ENCODE assay signal across 14 mouse cellular contexts in genomic region chr3:55539400-55539799, GRCm38 (mm10).
DNase-seq lines count a peak whose midpoint lies in the region; ATAC-seq and TF ChIP-seq lines count a peak whose summit lies in the region.
"Had no signal": no experiment of that assay in that cellular context is flagged by ENCODE, and none has a peak within 500 bp of the region (broad histone marks: within the 10 kb centered on the region; RNA-seq: fewer than 3 reads in every experiment).

No protein-coding gene starts in this region.

- H3K9ac ChIP-seq in heart, adult 2 months (ENCODE audit: low read depth, low read length): no peak overlapping the region
- H3K9ac ChIP-seq in midbrain, postnatal 0 days (replicated peaks; ENCODE audit: low read length, poor library complexity, severe bottlenecking): no peak overlapping the region
- no peak overlapping the region for H3K9ac ChIP-seq in midbrain, embryonic 15.5 days
- no peak overlapping the region for H3K9ac ChIP-seq in limb, embryonic 12.5 days (replicated peaks)
- no peak overlapping the region for H3K9ac ChIP-seq in lung, postnatal 0 days (replicated peaks; ENCODE audit: low read depth)

- no peaks in the 10 kb centered on the region for H3K9me3 ChIP-seq in heart, embryonic 10.5 days
- no peaks in the 10 kb centered on the region for H3K9me3 ChIP-seq in midbrain, postnatal 0 days (ENCODE audit: low read length)
- H3K9me3 ChIP-seq in midbrain, embryonic 15.5 days: no peaks in the 10 kb centered on the region
- no peaks in the 10 kb centered on the region for H3K9me3 ChIP-seq in limb, embryonic 12.5 days
- H3K9me3 ChIP-seq in lung, postnatal 0 days (ENCODE audit: low read length): no peaks in the 10 kb centered on the region

- no peaks in the 10 kb centered on the region for H3K27me3 ChIP-seq in heart, embryonic 10.5 days (ENCODE audit: insufficient read depth, poor library complexity, severe bottlenecking)
- H3K27me3 ChIP-seq in heart, adult 2 months (ENCODE audit: control insufficient read depth, insufficient read depth, low read length): no peaks in the 10 kb centered on the region
- no peaks in the 10 kb centered on the region for H3K27me3 ChIP-seq in midbrain, postnatal 0 days (ENCODE audit: insufficient read depth, low read length)
- no peaks in the 10 kb centered on the region for H3K27me3 ChIP-seq in midbrain, embryonic 15.5 days (replicated peaks)
- 0 out of 2 replicates have a peak, but pooled peaks cover 3% of the 10 kb centered on the region for H3K27me3 ChIP-seq in limb, embryonic 12.5 days
- no peaks in the 10 kb centered on the region for H3K27me3 ChIP-seq in lung, postnatal 0 days (replicated peaks; ENCODE audit: insufficient read depth, low read length)
- H3K27me3 ChIP-seq: CH12.LX had no signal

- H3K4me1 ChIP-seq in heart, embryonic 10.5 days: peaks cover 16% of the 10 kb centered on the region
- H3K4me1 ChIP-seq in heart, adult 2 months (ENCODE audit: control insufficient read depth, insufficient read depth, low read length): no peaks in the 10 kb centered on the region
- H3K4me1 ChIP-seq in midbrain, postnatal 0 days (ENCODE audit: insufficient read depth, low read length): 0 out of 2 replicates have a peak, but pooled peaks cover 4% of the 10 kb centered on the region
- H3K4me1 ChIP-seq in midbrain, embryonic 15.5 days: peaks cover 27% of the 10 kb centered on the region
- H3K4me1 ChIP-seq in limb, embryonic 12.5 days (replicated peaks): peaks cover 78% of the 10 kb centered on the region
- H3K4me1 ChIP-seq in lung, postnatal 0 days (ENCODE audit: insufficient read depth, low read depth, low read length): no peaks in the 10 kb centered on the region

- no peak for TF ChIP-seq CTCF in heart, adult 2 months (IDR thresholded peaks at IDR 0.05)
- TF ChIP-seq CTCF in midbrain, postnatal 0 days (IDR thresholded peaks at IDR 0.05): no peak
- no peak for TF ChIP-seq CTCF in lung, postnatal 0 days (IDR thresholded peaks at IDR 0.05)

- 80% methylated on average over 4 of the region's 4 CpGs for WGBS in heart, embryonic 10.5 days
- 42% methylated on average over 4 of the region's 4 CpGs for WGBS in heart, adult 2 months
- 71% methylated on average over 4 of the region's 4 CpGs for WGBS in midbrain, postnatal 0 days
- 64% methylated on average over 4 of the region's 4 CpGs for WGBS in midbrain, embryonic 15.5 days
- WGBS in limb, embryonic 12.5 days: 39% methylated on average over 4 of the region's 4 CpGs
- WGBS in lung, postnatal 0 days: 58% methylated on average over 4 of the region's 4 CpGs

- peak; percentile 39 for DNase-seq in heart, embryonic 10.5 days (ENCODE audit: low spot score)
- DNase-seq in heart, adult 2 months: no peak
- DNase-seq in midbrain, postnatal 0 days (ENCODE audit: low spot score): no peak
- no peak for DNase-seq in frontal cortex, postnatal 25 days (ENCODE audit: low spot score in 2 of 2)
- DNase-seq in lung, postnatal 0 days (ENCODE audit: low spot score): no peak
- no peak for DNase-seq in frontal cortex, postnatal 14 days (ENCODE audit: low spot score in 2 of 2)
- DNase-seq: lung, adult 18-20 months; thymus, postnatal 14 days had no signal

- no peak for TF ChIP-seq POLR2A in heart, adult 2 months (IDR thresholded peaks at IDR 0.05; ENCODE audit: insufficient read depth, low read depth, low read length)

- H3K79me2 ChIP-seq in heart, adult 2 months (replicated peaks; ENCODE audit: control insufficient read depth, insufficient read depth, low read length): no peaks in the 10 kb centered on the region

- no peak overlapping the region for H3K27ac ChIP-seq in heart, embryonic 10.5 days
- no peak overlapping the region for H3K27ac ChIP-seq in heart, adult 2 months
- H3K27ac ChIP-seq in midbrain, postnatal 0 days (ENCODE audit: low read depth, low read length): peak overlapping the region; percentile 43; the same call in 1 of the 2 replicates
- H3K27ac ChIP-seq in midbrain, embryonic 15.5 days: no peak overlapping the region
- 0 out of 2 replicates have a peak overlapping the region, but pooled peaks have one; percentile 59 for H3K27ac ChIP-seq in limb, embryonic 12.5 days
- no peak overlapping the region for H3K27ac ChIP-seq in lung, postnatal 0 days (ENCODE audit: low read length)
- H3K27ac ChIP-seq: gastrocnemius, adult 2 months; stomach, postnatal 0 days had no signal

- no peak overlapping the region for H3K4me2 ChIP-seq in midbrain, postnatal 0 days (ENCODE audit: low read depth, low read length, poor library complexity, severe bottlenecking)
- H3K4me2 ChIP-seq in midbrain, embryonic 15.5 days: no peak overlapping the region
- H3K4me2 ChIP-seq in limb, embryonic 12.5 days: no peak overlapping the region
- H3K4me2 ChIP-seq in lung, postnatal 0 days (replicated peaks; ENCODE audit: low read depth, low read length): no peak overlapping the region

- no peak overlapping the region for H3K4me3 ChIP-seq in heart, embryonic 10.5 days
- H3K4me3 ChIP-seq in heart, adult 2 months: no peak overlapping the region
- H3K4me3 ChIP-seq in midbrain, postnatal 0 days (ENCODE audit: low read depth, low read length): no peak overlapping the region
- H3K4me3 ChIP-seq in midbrain, embryonic 15.5 days: no peak overlapping the region
- no peak overlapping the region for H3K4me3 ChIP-seq in limb, embryonic 12.5 days (replicated peaks)
- H3K4me3 ChIP-seq in lung, postnatal 0 days (ENCODE audit: low read depth, low read length): no peak overlapping the region

- intact Hi-C loops in heart, adult 2 months (cut with DNase I): no loop called here

- H3K36me3 ChIP-seq in heart, embryonic 10.5 days: no peaks in the 10 kb centered on the region
- no peaks in the 10 kb centered on the region for H3K36me3 ChIP-seq in heart, adult 2 months (ENCODE audit: control insufficient read depth, insufficient read depth, low read length)
- no peaks in the 10 kb centered on the region; the same call in 1 of the 2 replicates for H3K36me3 ChIP-seq in midbrain, postnatal 0 days (ENCODE audit: insufficient read depth, low read length)
- 0 out of 2 replicates have a peak, but pooled peaks cover 4% of the 10 kb centered on the region for H3K36me3 ChIP-seq in midbrain, embryonic 15.5 days (replicated peaks)
- H3K36me3 ChIP-seq in limb, embryonic 12.5 days: no peaks in the 10 kb centered on the region
- no peaks in the 10 kb centered on the region for H3K36me3 ChIP-seq in lung, postnatal 0 days (ENCODE audit: insufficient read depth, low read length)

- no peak for ATAC-seq in midbrain, postnatal 0 days (ENCODE audit: low FRiP score)
- no peak for ATAC-seq in midbrain, embryonic 15.5 days (replicated peaks)
- ATAC-seq in limb, embryonic 12.5 days (ENCODE audit: insufficient number of reproducible peaks, insufficient read depth, low FRiP score, low TSS enrichment, low read depth): no peak
- ATAC-seq in lung, postnatal 0 days: no peak
- ATAC-seq: intestine, embryonic 16.5 days had no signal

- no peak for TF ChIP-seq EP300 in heart, adult 2 months (IDR thresholded peaks at IDR 0.05; ENCODE audit: insufficient read depth, low read depth, low read length)
- no peak for TF ChIP-seq EP300 in lung, postnatal 0 days (IDR thresholded peaks at IDR 0.05)

Comparison
In these comparisons a context has a peak if more than half of its experiments do, and no peak if none do; other contexts are left out.
1. H3K27ac ChIP-seq: peak in midbrain, postnatal 0 days (single experiment) and limb, embryonic 12.5 days (single experiment); none in heart, embryonic 10.5 days (single experiment), heart, adult 2 months (single experiment), midbrain, embryonic 15.5 days (single experiment) and lung, postnatal 0 days (single experiment).